Mouse (Mus musculus) thymus, adult 2 months (tissue): ENCODE measurements around the gene Arhgap45.

Experiments used
- CTCF ChIP-seq: fragments of 200-500 bp; IDR thresholded peaks from 2 replicates; pipeline ENCODE4 v1.5.1; 2012; ENCODE audit warnings: mild to moderate bottlenecking, control low read depth, low read length, moderate library complexity, borderline replicate concordance; ENCODE audit not compliant: control insufficient read depth, poor library complexity, insufficient read depth; ENCODE audit errors: extremely low read depth
- POLR2A ChIP-seq: fragments of 200-500 bp; IDR thresholded peaks from 2 replicates; pipeline ENCODE4 v1.6.1; 2012; ENCODE audit warnings: mild to moderate bottlenecking, low read length, control low read depth, moderate library complexity; ENCODE audit not compliant: control insufficient read depth, poor library complexity, insufficient read depth; ENCODE audit errors: extremely low read depth

DNA sequence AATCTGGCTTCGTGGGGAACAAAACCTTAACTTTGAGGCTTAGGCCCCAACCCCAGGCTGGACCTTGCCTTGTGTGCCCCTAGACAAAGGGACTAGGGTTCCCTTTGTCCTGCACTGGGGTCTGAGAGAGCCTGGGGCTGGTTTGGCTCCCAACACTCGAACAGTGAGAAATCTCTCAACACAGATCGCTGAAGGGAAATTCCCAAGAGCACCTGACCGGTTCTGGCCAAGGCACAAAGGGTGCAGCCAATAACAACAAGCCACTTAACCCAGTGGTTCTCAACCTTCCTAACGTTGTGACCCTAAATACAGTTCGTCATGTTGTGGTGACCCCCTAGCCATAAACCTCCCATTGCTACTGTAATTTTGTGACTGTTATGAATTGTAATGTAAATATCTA, 33.8 kb downstream of the Arhgap45 start:
- TF ChIP-seq POLR2A, result no peak
- no peak for TF ChIP-seq CTCF
